10 mouse cellular contexts compared by ENCODE assay signal in genomic region chr7:139139921-139140461, GRCm38 (mm10). TPM values are rescaled to one million over a fixed set of nuclear protein-coding genes. Genes with fewer than 3 reads are reported as not detected.
A peak's percentile ranks its signal among the peaks of the same experiment; 100 is the strongest.
DNase-seq lines count a peak whose midpoint lies in the region; ATAC-seq and TF ChIP-seq lines count a peak whose summit lies in the region.
"Had no signal": no experiment of that assay in that cellular context is flagged by ENCODE, and none has a peak within 500 bp of the region (broad histone marks: within the 10 kb centered on the region; RNA-seq: fewer than 3 reads in every experiment).

No protein-coding gene starts in this region.

- under 1% methylated on average over 11 of the region's 11 CpGs for WGBS in hindbrain, embryonic 11.5 days
- WGBS in midbrain, postnatal 0 days: 12% methylated on average over 11 of the region's 11 CpGs

- no peaks in the 10 kb centered on the region for H3K9me3 ChIP-seq in hindbrain, embryonic 11.5 days (ENCODE audit: control insufficient read depth, low read length)
- no peaks in the 10 kb centered on the region for H3K9me3 ChIP-seq in midbrain, postnatal 0 days (ENCODE audit: low read length)

- ATAC-seq in hindbrain, embryonic 11.5 days (ENCODE audit: low FRiP score): peak; percentile 89
- peak; percentile 50 for ATAC-seq in midbrain, postnatal 0 days (ENCODE audit: low FRiP score)

- peak overlapping the region; percentile 34; the same call in 1 of the 2 replicates for H3K9ac ChIP-seq in hindbrain, embryonic 11.5 days (ENCODE audit: low read depth, low read length)
- no peak overlapping the region for H3K9ac ChIP-seq in midbrain, postnatal 0 days (replicated peaks; ENCODE audit: low read length, poor library complexity, severe bottlenecking)

- intact Hi-C loops in left cerebral cortex, postnatal 36 days (cut with DNase I): no loop called here

- H3K4me2 ChIP-seq in hindbrain, embryonic 11.5 days (replicated peaks; ENCODE audit: low read depth, low read length): peak overlapping the region; percentile 14; the same call in 1 of the 2 replicates
- H3K4me2 ChIP-seq in midbrain, postnatal 0 days (ENCODE audit: low read depth, low read length, poor library complexity, severe bottlenecking): no peak overlapping the region

- no peaks in the 10 kb centered on the region for H3K36me3 ChIP-seq in hindbrain, embryonic 11.5 days (ENCODE audit: control insufficient read depth, insufficient read depth, low read length)
- no peaks in the 10 kb centered on the region for H3K36me3 ChIP-seq in midbrain, postnatal 0 days (ENCODE audit: insufficient read depth, low read length)

- TF ChIP-seq CTCF in midbrain, postnatal 0 days (IDR thresholded peaks at IDR 0.05): peak; percentile 52

- H3K27me3 ChIP-seq in hindbrain, embryonic 11.5 days (ENCODE audit: control insufficient read depth, insufficient read depth, low read length): no peaks in the 10 kb centered on the region
- H3K27me3 ChIP-seq in midbrain, postnatal 0 days (ENCODE audit: insufficient read depth, low read length): no peaks in the 10 kb centered on the region

- no peak overlapping the region for H3K4me3 ChIP-seq in hindbrain, embryonic 11.5 days (ENCODE audit: low read depth, low read length)
- H3K4me3 ChIP-seq in midbrain, postnatal 0 days (ENCODE audit: low read depth, low read length): no peak overlapping the region

- DNase-seq in frontal cortex, postnatal 10 days (ENCODE audit: low spot score in 2 of 2): peak; percentile 27 to 57
- no peak for DNase-seq in frontal cortex, postnatal 36 days (ENCODE audit: low spot score in 2 of 2)
- peak; percentile 85 for DNase-seq in embryo, embryonic 10.5 days (ENCODE audit: low spot score)
- DNase-seq in hindbrain, embryonic 11.5 days (ENCODE audit: low spot score): peak; percentile 75
- DNase-seq in midbrain, postnatal 0 days (ENCODE audit: low spot score): peak; percentile 65
- no peak for DNase-seq in lung, postnatal 10 days
- DNase-seq in left cerebral cortex, postnatal 36 days (ENCODE audit: low spot score in 2 of 2): no peak
- DNase-seq in urinary bladder, postnatal 14 days (ENCODE audit: low spot score): no peak
- DNase-seq: left cerebral cortex, postnatal 4 days had no signal

- peaks cover 11% of the 10 kb centered on the region for H3K4me1 ChIP-seq in hindbrain, embryonic 11.5 days (replicated peaks; ENCODE audit: control insufficient read depth, insufficient read depth, low read length)
- H3K4me1 ChIP-seq in midbrain, postnatal 0 days (ENCODE audit: insufficient read depth, low read length): no peaks in the 10 kb centered on the region; the same call in 1 of the 2 replicates

- H3K27ac ChIP-seq in hindbrain, embryonic 11.5 days (ENCODE audit: low read depth, low read length): peak overlapping the region; percentile 74
- H3K27ac ChIP-seq in midbrain, postnatal 0 days (ENCODE audit: low read depth, low read length): peak overlapping the region; percentile 26; the same call in 1 of the 2 replicates

RNA-seq across cellular contexts. Expression of gene Dpysl4, which starts 54.2 kb away (rescaled TPM):
- polyA plus RNA-seq in hindbrain, embryonic 11.5 days (2014; fragmentation: Nextera tagmentation; extraction: Ambion mirVana): 231 and 251 TPM in 2 replicates
- 172 and 180 TPM in 2 replicates for total RNA-seq in midbrain, postnatal 0 days (2014; rRNA removed)
- 164 and 167 TPM in 2 replicates for polyA plus RNA-seq in midbrain, postnatal 0 days (2015; fragmentation: Nextera tagmentation; extraction: Ambion mirVana)
- 10 to 100 TPM; 55.3 to 56.0 TPM for total RNA-seq in left cerebral cortex, postnatal 36 days (2021)
- total RNA-seq: common myeloid progenitor, adult 5-6 weeks had no signal

Comparison
In these comparisons a context has a peak if more than half of its experiments do, and no peak if none do; other contexts are left out.
1. DNase-seq: peak in frontal cortex, postnatal 10 days (2 of 2), embryo, embryonic 10.5 days (single experiment), hindbrain, embryonic 11.5 days (single experiment) and midbrain, postnatal 0 days (single experiment); none in frontal cortex, postnatal 36 days (0 of 2), lung, postnatal 10 days (single experiment), left cerebral cortex, postnatal 36 days (0 of 2) and urinary bladder, postnatal 14 days (single experiment).